ENCODE assay signal across 8 mouse cellular contexts in the genomic region with DNA sequence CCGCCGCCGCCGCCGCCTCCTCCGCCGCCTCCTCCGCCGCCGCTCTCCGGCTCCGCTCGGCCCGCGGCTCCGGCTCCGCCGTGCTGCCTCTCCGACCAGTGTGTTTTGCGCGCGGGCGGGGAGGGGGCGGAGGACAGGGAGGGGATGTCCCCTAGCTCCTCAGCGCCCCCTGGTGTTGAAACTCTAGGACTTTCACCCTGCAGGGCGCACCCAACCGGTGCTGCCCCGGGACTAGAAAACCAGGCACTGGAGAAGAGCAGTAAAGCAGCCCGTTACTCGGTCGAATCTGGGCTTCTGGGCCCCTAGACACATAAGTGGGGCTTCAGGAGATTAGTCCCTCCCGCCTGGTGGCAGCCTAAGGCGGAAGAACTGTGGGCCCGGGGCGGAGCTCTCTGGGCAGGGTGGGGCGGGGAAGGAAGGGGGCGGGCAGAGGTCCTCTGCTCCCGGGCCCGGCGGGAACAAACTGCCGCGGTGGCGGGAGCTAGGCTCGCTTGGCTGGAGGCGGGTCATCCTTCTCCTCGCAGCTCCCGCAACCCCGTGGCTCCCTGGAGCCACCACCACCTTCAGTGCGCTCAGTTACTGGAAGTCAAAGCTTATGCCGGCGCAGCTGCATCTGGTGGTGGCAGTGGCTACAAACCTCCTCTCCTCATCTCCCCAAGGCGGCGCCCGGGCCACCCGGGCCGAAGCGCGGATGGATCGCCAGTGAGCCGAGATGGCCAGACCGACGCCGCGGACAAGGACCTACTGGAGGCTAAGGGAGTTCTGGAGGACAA. TPM values are rescaled to one million over a fixed set of nuclear protein-coding genes. Genes with fewer than 3 reads are reported as not detected.
DNase-seq lines count a peak whose midpoint lies in the region; ATAC-seq lines count a peak whose summit lies in the region.

A gene (minus strand): TSS at position 45 of the 773 bp plus-strand sequence.

- peaks cover 100% of the 10 kb centered on the region for H3K27me3 ChIP-seq in embryonic facial prominence, embryonic 13.5 days
- peaks cover 99% of the 10 kb centered on the region for H3K27me3 ChIP-seq in heart, embryonic 10.5 days (ENCODE audit: insufficient read depth, poor library complexity, severe bottlenecking)
- peaks cover 68% of the 10 kb centered on the region for H3K27me3 ChIP-seq in kidney, embryonic 14.5 days (ENCODE audit: control insufficient read depth, insufficient read depth, low read length)
- H3K27me3 ChIP-seq in neural tube, embryonic 13.5 days = peaks cover 100% of the 10 kb centered on the region

- H3K27ac ChIP-seq in embryonic facial prominence, embryonic 13.5 days = peak within 1 kb of the TSS; percentile 65
- H3K27ac ChIP-seq in heart, embryonic 10.5 days = peak within 1 kb of the TSS; percentile 77
- H3K27ac ChIP-seq in kidney, embryonic 14.5 days (ENCODE audit: low read depth, low read length) = peak within 1 kb of the TSS; percentile 94
- H3K27ac ChIP-seq in neural tube, embryonic 13.5 days (replicated peaks) = no peak within 1 kb of the TSS

- no peaks in the 10 kb centered on the region for H3K36me3 ChIP-seq in embryonic facial prominence, embryonic 13.5 days
- H3K36me3 ChIP-seq in heart, embryonic 10.5 days = no peaks in the 10 kb centered on the region
- no peaks in the 10 kb centered on the region for H3K36me3 ChIP-seq in kidney, embryonic 14.5 days (ENCODE audit: control insufficient read depth, insufficient read depth, low read length)
- H3K36me3 ChIP-seq in neural tube, embryonic 13.5 days = no peaks in the 10 kb centered on the region

- H3K9ac ChIP-seq in embryonic facial prominence, embryonic 13.5 days = peak within 1 kb of the TSS; percentile 73
- H3K9ac ChIP-seq in kidney, embryonic 14.5 days (ENCODE audit: low read depth, low read length) = peak within 1 kb of the TSS; percentile 88
- H3K9ac ChIP-seq in neural tube, embryonic 13.5 days = peak within 1 kb of the TSS; percentile 60

- under 1% methylated on average over 62 of the region's 64 CpGs for WGBS in embryonic facial prominence, embryonic 13.5 days
- WGBS in heart, embryonic 10.5 days = under 1% methylated on average over 56 of the region's 64 CpGs
- under 1% methylated on average over 64 of the region's 64 CpGs for WGBS in kidney, embryonic 14.5 days
- 1% methylated on average over 55 of the region's 64 CpGs for WGBS in neural tube, embryonic 13.5 days

- peak within 1 kb of the TSS; percentile 51 for H3K4me3 ChIP-seq in embryonic facial prominence, embryonic 13.5 days
- H3K4me3 ChIP-seq in heart, embryonic 10.5 days = peak within 1 kb of the TSS; percentile 69
- peak within 1 kb of the TSS; percentile 64 for H3K4me3 ChIP-seq in kidney, embryonic 14.5 days (ENCODE audit: low read length)
- peak within 1 kb of the TSS; percentile 42 for H3K4me3 ChIP-seq in neural tube, embryonic 13.5 days

- no peaks in the 10 kb centered on the region for H3K9me3 ChIP-seq in embryonic facial prominence, embryonic 13.5 days
- no peaks in the 10 kb centered on the region for H3K9me3 ChIP-seq in heart, embryonic 10.5 days
- H3K9me3 ChIP-seq in kidney, embryonic 14.5 days (ENCODE audit: control insufficient read depth, low read length) = no peaks in the 10 kb centered on the region
- no peaks in the 10 kb centered on the region; the same call in 1 of the 2 replicates for H3K9me3 ChIP-seq in neural tube, embryonic 13.5 days

- peak within 1 kb of the TSS; percentile 69 for H3K4me2 ChIP-seq in embryonic facial prominence, embryonic 13.5 days
- peak within 1 kb of the TSS; percentile 78 for H3K4me2 ChIP-seq in kidney, embryonic 14.5 days (replicated peaks; ENCODE audit: low read depth, low read length)
- H3K4me2 ChIP-seq in neural tube, embryonic 13.5 days = peak within 1 kb of the TSS; percentile 61

- H3K4me1 ChIP-seq in embryonic facial prominence, embryonic 13.5 days = peaks cover 33% of the 10 kb centered on the region
- peaks cover 35% of the 10 kb centered on the region for H3K4me1 ChIP-seq in heart, embryonic 10.5 days
- no peaks in the 10 kb centered on the region; the same call in 1 of the 2 replicates for H3K4me1 ChIP-seq in kidney, embryonic 14.5 days (ENCODE audit: control insufficient read depth, insufficient read depth, low read length)
- H3K4me1 ChIP-seq in neural tube, embryonic 13.5 days (replicated peaks) = peaks cover 36% of the 10 kb centered on the region

- peak; percentile 83 for ATAC-seq in embryonic facial prominence, embryonic 13.5 days (ENCODE audit: insufficient number of reproducible peaks, insufficient read depth, low FRiP score, low TSS enrichment, low read depth)
- ATAC-seq in kidney, embryonic 14.5 days (ENCODE audit: low FRiP score, low TSS enrichment) = peak; percentile 90
- ATAC-seq in neural tube, embryonic 13.5 days (ENCODE audit: low read depth) = peak; percentile 78

- peak; percentile 95 for DNase-seq in CD4-positive, CD25-positive, alpha-beta regulatory T cell, adult 2 months (ENCODE audit: low read depth, low spot score)
- DNase-seq in adrenal gland, postnatal 25 days = peak; percentile 93
- peak; percentile 94 for DNase-seq in heart, embryonic 10.5 days (ENCODE audit: low spot score)
- peak; percentile 88 to 91 for DNase-seq in lung, adult 18-20 months
- peak; percentile 78 to 85 for DNase-seq in thymus, adult 18-20 months

RNA-seq across cellular contexts. Expression of the gene that starts here (rescaled TPM):
- total RNA-seq in adrenal gland, postnatal 25 days (2021) = 1.1 and 1.6 TPM in 2 replicates
- 1.8 and 2.0 TPM in 2 replicates for polyA plus RNA-seq in embryonic facial prominence, embryonic 13.5 days (2015; fragmentation: Nextera tagmentation; extraction: Ambion mirVana)
- 0.42 and 1.3 TPM in 2 replicates for polyA plus RNA-seq in heart, embryonic 10.5 days (2016; fragmentation: Nextera tagmentation; extraction: Ambion mirVana)
- 5.0 and 8.3 TPM in 2 replicates for polyA plus RNA-seq in kidney, embryonic 14.5 days (2014; fragmentation: Nextera tagmentation; extraction: Ambion mirVana)
- 0.50 and 0.62 TPM in 2 replicates for polyA plus RNA-seq in neural tube, embryonic 13.5 days (2015; fragmentation: Nextera tagmentation; extraction: Ambion mirVana)

Comparison
In these comparisons a context has a peak if more than half of its experiments do, and no peak if none do; other contexts are left out.
1. Peak in ATAC-seq, H3K4me3 ChIP-seq, H3K9ac ChIP-seq and H3K4me2 ChIP-seq in neural tube, embryonic 13.5 days; RNA of the gene not detected or under 1 TPM.